Mouse (Mus musculus): ENCODE results near the gene Mmel1.

Gene Mmel1

GRCm38 (mm10) chr4:154869440-154869839, at the start of gene Mmel1:
TSS of gene Mmel1 (plus strand) at chr4:154869585.
- no peak for DNase-seq (ENCODE audit: low spot score)

GRCm38 (mm10) chr4:154825662-154826061, 43.7 kb upstream of the Mmel1 start:
- DNase-seq (ENCODE audit: low spot score) = no peak

DNA sequence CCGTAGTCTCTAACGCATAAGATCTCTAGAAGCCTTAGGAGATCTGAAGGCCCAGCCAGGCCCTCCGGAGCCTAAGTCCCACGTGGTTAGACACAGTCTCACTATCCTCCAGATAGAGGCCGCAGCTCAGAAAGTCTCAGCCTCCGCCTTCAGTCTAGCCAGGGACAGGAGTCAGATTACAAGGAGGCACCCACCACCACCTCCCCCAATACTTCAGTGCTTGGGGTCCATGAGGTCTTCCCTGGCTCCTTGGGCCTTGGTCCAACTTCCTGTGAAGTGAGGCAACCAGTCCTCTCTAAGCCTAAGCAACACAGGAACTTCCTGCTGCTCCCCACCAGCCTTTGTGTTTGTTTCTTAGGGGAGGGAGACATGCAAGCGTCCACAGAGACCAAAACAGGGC, 43.2 kb upstream of the Mmel1 start:
- no peak for DNase-seq (ENCODE audit: low spot score)

DNA sequence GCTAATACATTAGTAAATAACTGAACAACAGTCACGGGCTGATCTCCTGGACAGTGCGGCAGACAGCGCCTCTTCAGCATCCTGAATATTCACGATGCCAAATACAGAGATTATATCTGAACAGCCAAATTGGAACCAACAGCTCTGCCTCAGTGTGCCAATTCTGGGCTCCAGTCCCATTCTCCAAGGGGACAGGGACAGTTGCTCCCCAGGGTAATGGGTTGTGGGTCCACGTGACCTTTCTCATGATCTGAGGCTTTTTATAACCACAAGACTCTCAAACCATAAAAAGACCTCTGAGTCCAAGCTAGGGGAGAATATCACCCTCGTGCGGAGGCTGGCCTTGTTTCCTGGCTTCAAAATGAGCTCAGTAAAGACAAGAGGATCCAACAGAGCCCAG, 42.2 kb upstream of the Mmel1 start:
- no peak for DNase-seq (ENCODE audit: low spot score)

DNA sequence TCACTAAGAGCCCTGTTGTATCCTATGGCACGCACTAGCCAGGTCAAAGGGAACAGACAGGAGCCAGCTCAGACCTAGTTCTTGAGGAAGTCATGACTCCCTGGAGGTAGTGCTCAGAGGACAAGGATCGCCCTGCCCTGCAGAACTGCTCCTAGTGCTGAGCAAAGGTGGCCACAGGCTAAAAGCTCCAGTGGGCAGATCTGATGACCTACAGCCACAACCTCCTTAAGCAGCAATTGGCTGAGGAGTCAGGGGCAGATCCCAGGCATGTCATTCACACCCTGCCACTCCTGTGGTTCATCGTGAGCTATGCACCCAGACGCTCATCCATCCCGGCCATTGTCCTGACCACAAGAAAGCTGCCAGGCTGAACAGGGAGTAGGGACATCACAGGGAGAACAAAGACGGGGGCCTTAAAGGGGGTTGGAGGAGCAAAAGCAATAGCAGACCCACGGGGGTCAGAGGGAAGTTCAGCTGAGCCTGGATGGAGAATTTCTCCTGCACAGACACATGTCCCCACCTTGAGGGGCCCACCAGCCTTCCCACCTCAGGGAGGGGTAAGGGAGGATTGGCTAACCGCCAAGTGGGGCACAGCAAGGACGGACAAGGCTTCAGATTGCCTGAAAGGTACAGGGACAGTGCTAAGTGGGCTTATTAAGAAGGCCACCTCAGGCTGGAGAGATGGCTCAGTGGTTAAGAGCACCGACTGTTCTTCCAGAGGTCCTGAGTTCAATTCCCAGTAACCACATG, 41.3 kb upstream of the Mmel1 start:
- DNase-seq (ENCODE audit: low spot score) = no peak

DNA sequence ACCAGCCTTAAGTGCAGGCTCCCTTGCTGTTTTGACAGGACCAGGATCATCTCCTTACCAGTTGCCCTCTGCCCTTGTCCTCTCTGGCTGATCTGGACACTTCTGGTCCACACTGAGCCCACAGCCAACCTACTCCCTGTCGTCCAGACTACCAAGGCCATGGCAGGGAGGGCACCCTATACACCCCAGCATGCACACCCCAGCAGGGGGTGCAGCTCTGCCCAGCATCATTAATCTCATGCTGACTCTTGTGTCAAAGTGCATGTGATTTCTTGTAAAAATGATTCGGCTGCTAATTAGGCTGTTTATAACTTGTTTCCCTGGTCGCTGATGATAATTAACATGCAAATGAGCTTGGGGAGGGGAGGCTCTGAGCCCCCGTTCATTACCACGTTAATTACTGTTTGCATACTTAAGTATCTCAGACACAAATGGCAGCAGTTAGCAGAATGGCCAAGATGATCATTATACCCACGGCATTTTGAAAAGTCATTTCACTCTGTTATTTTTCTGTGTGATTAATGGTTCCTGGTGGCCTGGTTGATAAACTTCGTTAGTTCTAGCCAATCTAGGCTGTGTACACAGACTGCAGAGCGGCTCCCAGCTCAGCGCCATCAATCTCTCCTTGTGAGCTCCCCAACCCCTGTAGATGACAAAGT, 37.3 kb upstream of the Mmel1 start:
- no peak for DNase-seq (ENCODE audit: low spot score)

DNA sequence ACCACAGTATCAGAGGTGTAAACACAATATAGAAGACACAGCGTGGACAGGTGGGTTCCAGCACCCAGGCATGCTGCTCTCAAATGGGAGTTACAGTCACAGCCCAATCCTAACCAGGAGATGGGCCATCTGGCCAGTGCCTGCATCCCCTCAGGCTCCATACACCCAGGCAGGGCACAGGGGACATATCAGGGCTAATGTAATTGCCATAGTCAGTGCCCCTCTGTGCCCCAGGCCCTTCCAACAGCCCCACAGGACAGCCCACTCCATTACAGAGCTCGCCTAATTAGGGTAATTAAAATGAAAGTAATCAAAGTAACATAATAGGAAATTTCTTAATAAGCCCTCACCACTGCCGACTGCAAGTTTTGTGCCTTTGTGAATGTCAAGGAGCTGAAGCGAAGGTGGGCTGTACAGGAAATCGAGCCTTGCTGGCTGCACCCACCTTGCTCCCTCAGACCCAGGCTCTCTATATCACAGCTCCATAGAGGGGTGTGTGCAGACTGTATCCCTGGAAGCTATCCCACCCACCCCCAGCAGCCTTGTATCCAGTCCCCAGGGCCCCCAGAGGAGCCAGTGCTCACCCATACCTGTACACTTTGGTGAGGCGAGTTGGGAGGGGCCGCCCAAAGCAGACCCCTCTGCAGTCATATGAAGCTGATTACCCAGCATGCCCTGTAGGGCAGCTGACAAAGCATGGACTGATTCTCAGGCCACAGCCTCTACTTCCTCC, 33.0 kb upstream of the Mmel1 start:
- no peak for DNase-seq (ENCODE audit: low spot score)

DNA sequence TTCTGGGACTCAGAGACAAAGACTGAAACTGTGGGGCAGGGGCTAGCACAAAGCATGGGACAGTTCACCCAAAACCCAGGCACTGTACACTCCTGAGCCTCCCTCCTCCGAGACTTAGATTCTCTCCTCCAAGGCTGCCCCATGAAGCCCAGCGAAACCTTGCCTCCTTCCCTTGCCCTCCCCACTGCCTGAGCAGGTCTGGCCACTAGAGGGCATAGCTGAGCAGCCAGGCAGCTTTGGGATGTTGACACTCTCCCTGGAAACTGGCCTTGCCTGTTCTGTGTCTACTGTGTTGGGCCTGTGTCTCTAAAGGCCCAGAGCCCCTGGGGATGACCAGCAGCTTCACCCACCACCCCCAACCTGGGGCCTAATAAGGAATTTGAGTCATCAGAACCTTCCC, 32.2 kb upstream of the Mmel1 start, which contains the start of gene Ttc34:
Gene Ttc34, plus strand, starts transcription at position 290 of the 400 bp plus-strand sequence.
- peak; percentile 31 for DNase-seq (ENCODE audit: low spot score)

GRCm38 (mm10) chr4:154838741-154839140, 30.6 kb upstream of the Mmel1 start:
- no peak for DNase-seq (ENCODE audit: low spot score)

DNA sequence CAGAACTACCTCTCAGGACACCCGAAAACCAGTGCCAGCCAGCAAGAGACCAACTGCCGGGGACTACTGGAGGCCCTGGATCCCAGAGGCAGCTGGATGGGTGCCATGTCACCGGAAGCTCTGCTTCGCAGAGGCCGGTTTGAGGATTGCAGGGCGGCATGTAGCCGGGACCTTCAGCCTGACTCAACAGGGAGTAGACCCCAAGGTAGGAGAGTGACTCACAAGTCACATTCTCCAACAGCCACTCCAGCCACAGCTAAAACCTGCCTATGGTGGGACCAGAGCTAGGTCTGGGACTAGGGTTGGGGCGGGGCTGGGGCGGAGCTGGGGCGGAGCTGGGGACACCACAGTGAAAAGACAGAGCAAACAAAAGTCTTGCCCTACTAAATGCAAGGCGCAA, 30.0 kb upstream of the Mmel1 start:
- DNase-seq (ENCODE audit: low spot score) = no peak

DNA sequence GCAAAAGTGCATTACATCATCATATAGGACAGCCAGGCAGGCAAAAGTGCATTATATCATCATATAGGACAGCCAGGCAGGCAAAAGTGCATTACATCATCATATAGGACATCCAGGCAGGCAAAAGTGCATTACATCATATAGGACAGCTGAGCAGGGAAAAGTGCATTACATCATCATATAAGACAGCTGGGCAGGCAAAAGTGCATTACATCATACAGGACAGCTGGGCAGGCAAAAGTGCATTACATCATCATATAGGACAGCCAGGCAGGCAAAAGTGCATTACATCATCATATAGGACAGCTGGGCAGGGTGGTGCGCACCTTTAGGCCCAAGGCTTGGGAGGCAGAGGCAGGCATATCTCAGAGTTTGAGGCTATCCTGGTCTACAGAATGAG, 16.7 kb upstream of the Mmel1 start:
- DNase-seq (ENCODE audit: low spot score) = no peak

- DNase-seq (ENCODE audit: low spot score) = no peak
These were observed 15.5 kb upstream of the Mmel1 start for GRCm38 (mm10) chr4:154853881-154854280.

GRCm38 (mm10) chr4:154854676-154855345, 14.6 kb upstream of the Mmel1 start:
- no peak for DNase-seq (ENCODE audit: low spot score)

DNA sequence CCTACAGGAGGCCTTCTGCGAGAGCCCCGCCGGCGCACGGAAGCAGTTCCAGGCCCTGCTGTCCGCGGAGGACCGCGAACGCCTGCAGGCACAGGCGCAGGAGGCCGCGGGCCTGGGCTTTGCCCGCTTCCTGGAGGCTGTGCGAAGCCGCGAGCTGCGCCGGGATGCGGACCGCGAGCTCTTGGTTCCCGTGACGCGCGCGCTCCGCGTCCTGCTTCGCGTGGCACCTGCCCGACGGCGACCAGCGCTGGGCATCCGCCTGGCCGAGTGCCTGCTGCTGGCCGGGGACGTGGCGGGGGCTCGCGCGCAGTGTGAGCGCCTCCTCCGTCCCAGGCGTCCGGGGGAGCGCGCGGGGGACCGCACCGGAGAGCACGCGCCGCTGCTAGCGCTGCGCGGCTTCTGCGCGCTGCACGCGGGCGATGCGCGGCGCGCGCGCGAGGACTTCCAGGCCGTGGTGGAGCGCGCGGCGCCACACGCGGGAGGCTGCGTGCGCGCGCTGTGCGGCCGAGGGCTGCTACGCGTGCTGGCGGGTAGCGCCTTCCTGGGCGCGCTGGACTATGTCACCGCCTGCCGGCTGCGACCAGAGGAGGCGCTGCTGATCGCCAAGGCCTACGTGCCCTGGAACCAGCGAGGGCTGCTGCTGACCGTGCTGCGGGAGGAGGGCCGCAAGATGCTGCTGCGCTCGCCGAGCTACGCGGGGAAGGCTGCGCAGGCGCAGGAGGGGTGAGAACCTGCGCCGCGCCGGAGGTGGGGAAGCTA, 13.5 kb upstream of the Mmel1 start:
- DNase-seq (ENCODE audit: low spot score) = peak; percentile 50

- no peak for DNase-seq (ENCODE audit: low spot score)
These were observed 12.9 kb upstream of the Mmel1 start for GRCm38 (mm10) chr4:154856480-154856837.

GRCm38 (mm10) chr4:154856882-154857281, 12.5 kb upstream of the Mmel1 start:
- no peak for DNase-seq (ENCODE audit: low spot score)

DNA sequence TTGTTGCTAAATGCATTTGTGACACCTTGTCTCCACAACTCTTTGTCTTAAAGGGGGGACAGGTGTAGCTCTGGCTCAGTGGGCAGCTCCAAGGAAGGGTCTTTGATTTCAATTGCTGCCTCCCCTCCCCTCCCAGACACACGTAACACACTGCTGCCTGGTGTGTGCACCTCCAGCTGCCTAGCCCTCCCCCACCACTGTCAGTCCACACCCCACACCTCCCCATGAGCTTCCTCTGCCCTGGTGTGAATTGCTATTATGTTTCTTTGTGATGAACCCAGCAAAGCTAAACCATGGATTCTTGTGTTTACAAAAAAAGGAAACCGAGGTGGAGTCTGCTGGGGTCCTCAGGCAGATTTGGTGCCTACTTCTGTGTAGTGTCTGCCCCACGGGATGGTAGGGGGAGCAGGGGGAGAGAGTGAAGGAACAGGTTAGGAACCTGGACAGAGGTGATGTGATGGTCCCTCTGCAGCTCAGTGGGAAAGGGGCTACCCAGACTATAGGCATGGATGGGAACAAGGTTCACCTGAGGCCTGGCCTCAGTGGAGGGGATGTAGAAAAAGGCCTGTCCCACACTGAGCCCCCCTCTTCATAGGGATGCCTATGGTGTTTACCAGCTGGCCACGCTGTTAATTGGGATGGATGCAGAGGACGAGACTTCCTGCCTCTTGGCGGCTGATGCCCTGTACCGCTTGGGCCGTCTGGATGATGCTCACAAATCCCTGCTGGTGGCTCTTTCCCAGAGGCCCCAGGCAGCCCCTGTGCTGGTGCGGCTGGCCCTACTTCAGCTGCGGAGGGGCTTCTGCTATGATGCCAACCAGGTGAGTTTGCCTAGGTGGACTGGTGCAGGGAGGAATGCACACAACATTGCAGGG, 11.8 kb upstream of the Mmel1 start:
- no peak for DNase-seq (ENCODE audit: low spot score)

DNA sequence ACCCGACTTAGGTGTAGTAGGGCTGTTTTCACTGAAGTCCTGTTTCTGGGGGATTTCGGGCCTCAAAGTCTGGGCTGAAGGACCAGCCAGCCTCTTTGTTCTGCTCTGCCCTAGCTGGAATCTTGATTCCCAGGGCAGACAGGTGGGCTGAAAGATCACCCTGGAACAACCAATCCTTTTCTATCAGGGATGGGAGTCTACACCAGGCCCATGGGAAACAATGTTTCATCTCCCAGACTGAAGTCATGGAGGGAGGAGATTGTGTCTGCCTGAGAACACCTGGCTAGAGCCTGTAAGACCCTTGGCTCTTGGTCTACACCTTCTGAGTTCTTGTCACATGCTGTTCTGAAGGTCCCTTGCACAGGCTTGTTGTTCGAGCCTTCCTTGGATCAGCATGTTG, 10.8 kb upstream of the Mmel1 start:
- DNase-seq (ENCODE audit: low spot score) = no peak

DNA sequence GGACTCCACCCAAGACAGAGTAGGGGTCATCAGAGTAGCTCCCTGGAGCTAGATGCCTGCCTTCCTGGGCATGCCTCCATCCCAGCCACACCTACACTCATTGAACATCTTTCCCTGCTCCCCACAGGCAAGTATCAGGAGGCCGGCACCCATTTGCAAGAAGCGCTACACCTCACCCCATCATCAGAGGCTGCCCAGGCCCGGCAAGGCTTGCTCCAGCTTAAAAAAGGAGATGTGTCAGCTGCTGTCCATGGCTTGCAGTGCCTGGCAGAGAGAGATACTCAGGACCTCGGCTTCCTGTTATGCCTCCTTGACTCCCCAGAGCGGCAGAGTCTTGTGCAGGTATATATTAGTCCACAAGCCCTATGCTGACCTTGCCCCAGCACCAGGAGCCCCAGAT, 7.4 kb upstream of the Mmel1 start:
- DNase-seq (ENCODE audit: low spot score) = no peak

DNA sequence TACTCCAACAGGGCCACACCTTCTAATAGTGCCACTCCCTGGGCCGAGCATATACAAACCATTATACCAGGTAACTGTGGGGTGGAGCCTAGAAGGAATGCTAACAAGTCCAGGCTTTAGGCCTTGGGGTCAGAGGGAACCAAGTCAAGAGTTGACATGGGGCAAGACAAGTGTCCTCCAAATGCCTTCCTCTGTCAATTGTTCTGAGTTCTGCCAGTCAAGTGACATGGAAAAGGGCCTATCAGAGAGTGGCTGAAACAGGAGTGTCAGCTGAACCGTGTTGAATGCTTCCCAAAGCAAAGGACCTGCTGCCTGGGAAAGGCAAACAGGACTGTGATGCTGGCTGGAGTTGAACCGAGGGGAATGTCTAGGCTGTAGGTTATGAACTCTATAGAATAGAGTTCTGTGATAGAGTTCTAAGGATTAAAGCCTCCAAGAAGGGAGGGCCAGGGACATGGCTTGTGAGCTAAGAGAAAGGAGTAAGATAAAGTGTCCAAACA, 5.9 kb upstream of the Mmel1 start:
- no peak for DNase-seq (ENCODE audit: low spot score)
